Mouse (Mus musculus) intestine, embryonic 15.5 days (tissue): ENCODE measurements around the gene Tmem136. TPM values are rescaled to one million over a fixed set of nuclear protein-coding genes. Genes with fewer than 3 reads are reported as not detected.
"Not testable (repeated sequence)": the region's sequence is repeated elsewhere in the genome, so short reads cannot be mapped to it uniquely, and the experiment has no call there.

Experiments
- ATAC-seq: fragments of 200-750 bp; cut with Nextera tagmentation; 2 replicates; pipeline ENCODE4 v1.8.0; 2017; ENCODE audit warnings: moderate TSS enrichment, moderate library complexity
- H3K27ac ChIP-seq: fragments of 300-500 bp; sonication (generic); 2 replicates; pipeline ENCODE4 v1.5.1; 2015; ENCODE audit warnings: mild to moderate bottlenecking, inconsistent platforms
- H3K27me3 ChIP-seq: fragments of 300-500 bp; sonication (generic); replicated peaks from 2 replicates; pipeline ENCODE4 v1.6.1; 2015; ENCODE audit warnings: inconsistent platforms
- H3K36me3 ChIP-seq: fragments of 300-500 bp; sonication (generic); 2 replicates; pipeline ENCODE4 v1.6.1; 2015; ENCODE audit warnings: inconsistent platforms
- H3K4me1 ChIP-seq: fragments of 300-500 bp; sonication (generic); replicated peaks from 2 replicates; pipeline ENCODE4 v1.6.1; 2015; ENCODE audit warnings: inconsistent platforms
- H3K4me2 ChIP-seq: fragments of 300-500 bp; sonication (generic); replicated peaks from 2 replicates; pipeline ENCODE4 v1.6.1; 2015; ENCODE audit warnings: mild to moderate bottlenecking, inconsistent platforms
- H3K4me3 ChIP-seq: fragments of 300-500 bp; sonication (generic); replicated peaks from 2 replicates; pipeline ENCODE4 v1.5.1; 2015; ENCODE audit warnings: inconsistent platforms
- H3K9ac ChIP-seq: fragments of 300-500 bp; sonication (generic); 2 replicates; pipeline ENCODE4 v1.6.1; 2015; ENCODE audit warnings: inconsistent platforms
- H3K9me3 ChIP-seq: fragments of 300-500 bp; sonication (generic); 2 replicates; pipeline ENCODE4 v1.6.1; 2016; ENCODE audit warnings: inconsistent platforms
- WGBS: fragments of 180-500 bp; shearing (Covaris S2); methylation state at CpG from one replicate; pipeline ENCODE4 v1.1.7; 2015; 5-methylcytosine and 5-hydroxymethylcytosine counted together
- polyA plus RNA-seq: library from polyadenylated mRNA; unstranded; fragments of >200 nt; fragmentation: Nextera tagmentation; extraction: Ambion mirVana; gene quantifications from 2 replicates; pipeline ENCODE4 v1.2.1, GENCODE M21; 2015

Tmem136 gene
- polyA plus RNA-seq, 1 experiment from 2014 or later: 4.4 TPM

DNA sequence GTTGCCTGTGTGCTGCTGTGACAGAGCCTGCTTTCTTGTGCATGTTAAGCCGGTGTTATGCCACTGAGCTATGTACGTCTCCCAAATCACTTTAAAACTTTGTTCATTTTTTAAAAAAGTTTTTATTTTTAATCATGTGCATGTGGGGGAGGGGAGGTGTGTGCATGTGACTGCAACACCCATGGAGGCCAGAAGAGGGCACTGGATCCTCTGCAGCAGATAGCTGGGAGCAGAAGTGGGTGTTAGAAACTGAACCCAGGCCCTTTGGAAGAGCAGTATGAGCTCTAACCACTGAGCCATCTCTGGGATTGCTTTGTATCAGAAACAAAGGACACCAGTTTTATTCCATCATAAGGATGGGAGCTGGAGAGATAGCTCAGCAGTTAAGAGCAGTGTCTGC lies 14.3 kb upstream of the Tmem136 start:
- Histone ChIP-seq H3K4me1 (no peaks in the 10 kb centered on the region), H3K36me3 (no peaks in the 10 kb centered on the region), H3K4me2 (no peak overlapping the region), H3K27ac (no peak overlapping the region), H3K27me3 (no peaks in the 10 kb centered on the region), H3K9ac (no peak overlapping the region), H3K9me3 (no peaks in the 10 kb centered on the region), H3K4me3 (no peak overlapping the region)
- 93% methylated on average over 2 of the region's 2 CpGs for WGBS
- no peak for ATAC-seq

DNA sequence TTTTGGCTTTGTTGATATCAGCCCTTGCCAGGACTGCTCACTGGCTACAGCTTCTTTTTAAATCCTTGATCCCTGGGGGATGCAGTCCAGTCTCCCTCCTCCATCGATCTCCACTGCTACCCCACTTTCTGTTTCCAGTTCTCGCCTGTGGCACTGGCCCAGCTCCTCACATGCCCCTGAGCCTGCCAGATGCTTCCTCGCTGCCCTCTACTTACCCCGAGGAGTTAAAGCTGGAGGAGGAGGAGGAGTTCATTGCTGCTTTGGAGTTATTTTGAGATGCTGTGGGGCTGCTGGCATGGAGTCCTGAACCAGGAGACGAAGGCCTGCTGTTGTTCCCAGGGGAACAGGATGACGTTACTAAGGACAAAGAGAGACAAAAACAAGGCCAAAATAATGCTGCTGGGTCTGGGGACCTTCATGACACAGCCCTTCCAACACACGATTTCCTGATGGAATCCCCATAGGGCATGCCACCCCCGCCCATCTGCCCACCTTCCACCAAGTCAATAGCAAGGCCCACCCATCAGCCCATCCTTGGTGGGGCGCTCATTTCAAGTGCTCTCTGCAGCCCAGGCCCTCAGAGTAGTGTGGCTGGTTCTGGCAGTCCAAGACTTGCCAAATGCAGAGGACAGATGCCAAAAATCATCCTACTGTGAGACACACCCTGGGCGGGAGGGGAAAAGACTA lies 10.9 kb upstream of the Tmem136 start:
- H3K4me3 ChIP-seq: no peak overlapping the region
- no peaks in the 10 kb centered on the region for H3K27me3 ChIP-seq
- no peak overlapping the region for H3K27ac ChIP-seq
- H3K9me3 ChIP-seq: no peaks in the 10 kb centered on the region
- no peak overlapping the region for H3K9ac ChIP-seq
- H3K4me2 ChIP-seq: no peak overlapping the region
- ATAC-seq: no peak
- H3K36me3 ChIP-seq: no peaks in the 10 kb centered on the region
- no peaks in the 10 kb centered on the region for H3K4me1 ChIP-seq
- 72% methylated on average over 10 of the region's 10 CpGs for WGBS

DNA sequence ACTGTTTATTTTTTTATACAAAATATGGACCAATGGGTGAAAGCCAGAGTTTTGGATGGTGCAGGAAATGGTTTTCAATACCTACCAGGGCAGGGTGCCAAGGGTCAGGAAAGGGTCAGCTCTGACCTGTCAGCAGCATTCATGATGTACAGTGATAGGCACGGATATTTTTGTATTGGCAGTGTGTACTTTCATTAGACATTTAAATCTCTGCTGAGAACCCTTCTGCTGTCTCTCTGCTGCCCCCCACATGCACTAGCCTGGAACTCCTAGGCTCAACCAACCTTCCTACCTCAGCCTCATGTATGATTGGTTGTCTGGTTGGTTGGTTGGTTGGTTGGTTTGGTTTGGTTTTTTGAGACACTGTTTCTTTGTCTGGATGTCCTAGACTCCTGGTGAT lies 6.0 kb upstream of the Tmem136 start:
- H3K4me3 ChIP-seq: no peak overlapping the region
- no peaks in the 10 kb centered on the region for H3K4me1 ChIP-seq
- no peaks in the 10 kb centered on the region for H3K27me3 ChIP-seq
- no peak overlapping the region for H3K9ac ChIP-seq
- H3K36me3 ChIP-seq: no peaks in the 10 kb centered on the region
- no peak overlapping the region for H3K27ac ChIP-seq
- ATAC-seq: no peak
- H3K4me2 ChIP-seq: no peak overlapping the region
- WGBS: 58% methylated on average over 1 of the region's 1 CpGs
- H3K9me3 ChIP-seq: no peaks in the 10 kb centered on the region

DNA sequence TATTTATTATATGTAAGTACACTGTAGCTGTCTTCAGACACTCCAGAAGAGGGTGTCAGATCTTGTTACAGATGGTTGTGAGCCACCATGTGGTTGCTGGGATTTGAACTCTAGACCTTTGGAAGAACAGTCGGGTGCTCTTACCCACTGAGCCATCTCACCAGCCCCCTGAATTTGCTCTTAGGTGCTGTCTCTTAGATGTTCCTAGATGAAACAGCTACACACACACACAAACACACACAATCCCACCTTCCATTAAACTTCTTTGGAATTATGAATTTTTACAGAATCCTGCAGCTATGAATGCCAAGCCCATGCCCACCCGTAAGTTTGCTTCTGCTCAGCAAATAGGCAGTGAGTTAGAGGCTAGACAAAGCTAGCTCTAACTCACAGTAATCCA lies 5.6 kb upstream of the Tmem136 start:
- not testable (repeated sequence) for H3K4me3 ChIP-seq

DNA sequence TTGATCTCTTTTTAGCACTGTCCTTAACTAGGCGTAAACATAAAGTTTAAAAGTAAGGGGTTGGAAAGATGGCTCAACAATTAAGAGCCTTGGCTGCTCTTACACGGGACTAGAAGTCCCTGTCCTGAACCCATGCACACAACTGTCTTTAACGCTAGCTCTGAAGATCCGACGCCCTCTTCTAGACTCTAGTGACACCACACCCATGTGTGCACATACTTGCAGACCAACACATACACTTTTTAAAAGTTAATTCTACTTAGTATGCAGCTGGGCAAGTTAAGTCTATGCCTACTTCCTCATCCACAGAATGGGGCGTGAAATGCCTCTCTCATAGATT lies 597 bp upstream of the Tmem136 start:
- Histone ChIP-seq H3K4me2 (no peak overlapping the region), H3K4me3 (no peak overlapping the region), H3K36me3 (no peaks in the 10 kb centered on the region), H3K27me3 (no peaks in the 10 kb centered on the region), H3K4me1 (peaks cover 10% of the 10 kb centered on the region), H3K9ac (no peak overlapping the region), H3K27ac (no peak overlapping the region), H3K9me3 (no peaks in the 10 kb centered on the region)
- ATAC-seq: no peak
- WGBS: 75% methylated on average over 6 of the region's 6 CpGs

More for the DNA sequence above, 5.6 kb upstream of the Tmem136 start:
- 88% methylated on average over 2 of the region's 2 CpGs for WGBS
- not testable (repeated sequence) for H3K27me3 ChIP-seq, H3K4me1 ChIP-seq, ATAC-seq, H3K4me2 ChIP-seq, H3K27ac ChIP-seq, H3K36me3 ChIP-seq, H3K9me3 ChIP-seq, H3K9ac ChIP-seq

DNA sequence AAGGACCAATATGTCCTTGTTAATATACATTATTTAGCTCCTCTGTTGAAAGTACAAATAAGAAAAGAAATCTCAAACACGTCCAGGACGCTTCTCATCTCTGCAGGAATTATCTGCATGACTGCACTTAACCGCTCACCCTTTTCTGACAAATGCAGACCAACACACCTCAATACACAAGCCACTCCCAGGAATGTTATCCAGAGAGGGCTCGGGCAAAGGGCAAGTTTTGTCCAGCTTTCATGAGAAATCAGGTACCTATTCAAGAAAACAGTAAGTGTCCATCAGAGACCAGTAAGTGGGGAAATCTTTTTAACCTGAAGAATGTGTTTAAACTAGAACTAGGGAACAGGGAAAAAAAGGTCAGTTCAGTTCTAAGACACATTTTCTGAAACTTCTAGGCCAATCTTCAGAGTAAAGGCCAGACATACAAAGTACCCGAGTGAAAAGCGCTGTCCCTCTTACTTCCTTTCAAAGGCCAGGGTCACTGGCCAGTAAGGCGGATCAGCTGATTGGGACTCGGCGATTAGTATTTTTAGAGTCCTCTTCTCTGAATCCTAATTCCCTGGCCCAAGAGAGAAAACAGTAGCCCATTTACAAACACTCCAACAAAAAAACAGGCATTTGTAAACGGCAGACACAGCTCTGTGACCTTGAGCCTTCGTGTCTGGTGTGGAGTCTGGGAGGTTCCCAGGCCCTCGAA lies 788 bp downstream of the Tmem136 start:
- H3K4me3 ChIP-seq: peak overlapping the region; percentile 60
- H3K9ac ChIP-seq: peak overlapping the region; percentile 71
- H3K4me1 ChIP-seq: peaks cover 10% of the 10 kb centered on the region
- 0 out of 2 replicates have a peak, but pooled peaks cover 5% of the 10 kb centered on the region for H3K36me3 ChIP-seq
- H3K9me3 ChIP-seq: no peaks in the 10 kb centered on the region
- peak overlapping the region; percentile 91 for H3K4me2 ChIP-seq
- WGBS: 28% methylated on average over 12 of the region's 12 CpGs
- no peaks in the 10 kb centered on the region for H3K27me3 ChIP-seq
- H3K27ac ChIP-seq: no peak overlapping the region
- no peak for ATAC-seq

DNA sequence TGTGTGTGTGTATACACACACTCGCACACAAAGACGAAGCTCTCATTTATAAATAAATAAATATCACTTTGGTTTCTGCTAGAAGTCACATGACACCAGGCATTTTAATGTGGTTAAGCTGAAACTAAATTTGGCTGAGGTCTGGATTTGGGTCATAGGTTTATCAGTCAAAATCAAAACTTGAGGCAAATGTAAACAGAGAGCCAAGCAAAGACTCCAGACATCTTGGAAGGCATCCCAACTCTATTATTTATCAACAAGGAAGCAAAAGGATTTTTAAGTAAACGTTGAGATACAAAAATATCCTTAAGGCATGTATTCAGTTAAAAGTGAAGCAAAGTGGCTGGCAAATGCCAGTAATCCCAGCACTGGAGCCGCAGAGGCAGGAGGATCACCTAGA lies 1.5 kb downstream of the Tmem136 start:
- Histone ChIP-seq H3K9me3 (no peaks in the 10 kb centered on the region), H3K4me3 (no peak overlapping the region), H3K27ac (no peak overlapping the region), H3K9ac (no peak overlapping the region), H3K27me3 (no peaks in the 10 kb centered on the region), H3K4me2 (no peak overlapping the region), H3K36me3 (0 out of 2 replicates have a peak, but pooled peaks cover 6% of the 10 kb centered on the region), H3K4me1 (peaks cover 10% of the 10 kb centered on the region)
- 69% methylated on average over 4 of the region's 4 CpGs for WGBS
- no peak for ATAC-seq

DNA sequence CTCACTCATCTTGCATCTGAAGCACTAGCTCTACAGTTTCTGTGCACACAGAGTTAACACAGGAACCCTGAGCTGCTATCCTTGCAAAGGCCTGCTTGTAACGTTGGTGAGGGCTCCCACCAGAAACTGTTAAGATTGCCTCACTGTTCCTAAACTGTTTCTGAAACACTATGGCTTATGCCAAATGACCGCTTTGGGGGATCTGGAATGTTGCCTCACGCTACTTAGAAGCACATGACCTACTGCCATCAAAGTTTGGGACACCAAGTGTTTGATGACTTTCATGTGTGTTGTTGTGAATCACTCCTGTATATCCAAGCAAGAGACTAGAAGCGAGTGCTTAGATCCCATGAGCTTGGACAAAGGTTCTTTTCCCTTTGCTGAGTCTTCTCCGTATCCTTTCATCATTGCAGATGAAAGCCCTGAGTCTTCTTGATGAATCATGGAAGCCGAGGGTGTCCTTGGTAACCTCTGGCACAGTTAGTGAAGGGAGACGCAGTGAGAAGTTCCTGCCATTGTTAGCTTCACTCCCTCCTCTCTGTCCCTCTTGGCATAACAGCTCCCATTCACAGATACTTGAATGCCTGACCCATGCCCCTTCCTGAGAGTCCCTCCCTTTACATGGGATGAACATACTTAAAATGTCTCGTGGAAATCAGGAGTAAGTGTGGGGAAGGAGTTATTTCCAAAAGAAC lies 5.9 kb downstream of the Tmem136 start:
- H3K36me3 ChIP-seq: 0 out of 2 replicates have a peak, but pooled peaks cover 6% of the 10 kb centered on the region
- no peaks in the 10 kb centered on the region for H3K9me3 ChIP-seq
- H3K4me2 ChIP-seq: no peak overlapping the region
- no peaks in the 10 kb centered on the region for H3K27me3 ChIP-seq
- H3K4me3 ChIP-seq: no peak overlapping the region
- no peak overlapping the region for H3K27ac ChIP-seq
- ATAC-seq: no peak
- H3K9ac ChIP-seq: no peak overlapping the region
- 87% methylated on average over 8 of the region's 8 CpGs for WGBS
- H3K4me1 ChIP-seq: no peaks in the 10 kb centered on the region

DNA sequence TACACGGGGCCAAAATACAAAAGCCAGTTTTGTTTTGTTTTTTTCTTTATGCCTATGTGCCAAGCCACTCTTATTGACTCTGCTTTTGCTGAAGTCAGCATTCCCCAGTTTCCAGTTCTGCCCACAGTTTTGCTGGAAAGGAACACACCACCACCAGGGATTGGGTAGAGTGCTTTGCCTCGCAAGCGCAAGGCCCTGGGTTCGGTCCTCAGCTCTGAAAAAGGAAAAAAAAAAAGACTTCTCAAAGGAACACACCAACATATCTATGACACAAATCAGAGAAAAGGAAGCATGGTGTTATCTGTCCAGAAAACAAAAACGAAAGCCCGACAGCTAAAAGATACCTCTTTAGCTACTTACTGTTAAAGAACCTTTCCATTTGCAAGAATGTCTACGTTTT lies 7.2 kb downstream of the Tmem136 start:
- Histone ChIP-seq H3K4me3 (no peak overlapping the region), H3K4me2 (no peak overlapping the region), H3K36me3 (0 out of 2 replicates have a peak, but pooled peaks cover 6% of the 10 kb centered on the region), H3K4me1 (no peaks in the 10 kb centered on the region), H3K27me3 (no peaks in the 10 kb centered on the region), H3K9ac (no peak overlapping the region), H3K27ac (no peak overlapping the region), H3K9me3 (no peaks in the 10 kb centered on the region)
- 89% methylated on average over 7 of the region's 7 CpGs for WGBS
- ATAC-seq: no peak

DNA sequence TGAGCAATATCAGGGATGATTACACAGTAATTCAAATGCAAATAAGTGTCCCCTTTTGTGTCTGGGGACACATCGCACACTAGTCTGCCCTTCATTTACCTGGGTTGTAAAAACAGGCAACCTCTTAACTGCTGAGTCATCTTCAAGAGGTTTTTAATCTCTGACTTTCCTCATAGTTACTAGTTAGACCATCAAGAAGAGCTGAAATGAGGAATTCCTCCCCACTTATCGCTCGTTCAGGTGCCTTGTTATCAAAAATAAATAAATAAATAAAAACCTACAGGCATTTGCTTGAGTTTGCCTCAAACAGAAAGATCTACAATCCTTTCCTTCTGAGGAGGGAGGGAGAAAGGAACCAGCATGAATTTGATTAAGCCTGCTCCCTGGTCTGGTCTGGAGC lies 7.6 kb downstream of the Tmem136 start:
- Histone ChIP-seq H3K4me3 (no peak overlapping the region), H3K27ac (no peak overlapping the region), H3K4me2 (no peak overlapping the region), H3K9me3 (no peaks in the 10 kb centered on the region), H3K9ac (no peak overlapping the region), H3K4me1 (peaks cover 3% of the 10 kb centered on the region; the same call in 1 of the 2 replicates), H3K27me3 (no peaks in the 10 kb centered on the region), H3K36me3 (0 out of 2 replicates have a peak, but pooled peaks cover 6% of the 10 kb centered on the region)
- ATAC-seq: no peak
- WGBS: 82% methylated on average over 3 of the region's 3 CpGs

DNA sequence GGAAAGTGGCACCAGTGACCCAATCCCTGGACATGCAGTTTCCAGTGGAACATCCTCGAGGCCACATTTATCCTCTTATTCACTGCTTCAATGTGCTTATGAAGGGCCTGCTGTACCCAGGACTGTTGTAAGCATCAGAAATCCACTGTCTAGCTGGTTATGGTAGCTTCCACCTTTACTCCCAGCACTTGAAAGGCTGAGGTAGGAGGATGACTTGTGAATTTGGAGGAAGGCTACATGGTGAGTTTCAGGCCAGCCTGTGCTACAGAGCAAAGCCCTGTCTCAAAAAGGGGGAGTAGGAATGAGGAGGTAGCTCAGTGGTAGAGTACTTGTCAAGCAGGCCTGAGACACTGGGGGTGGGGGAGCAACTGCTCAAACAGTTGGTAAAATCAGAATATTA lies 8.3 kb downstream of the Tmem136 start:
- Histone ChIP-seq H3K27me3 (no peaks in the 10 kb centered on the region), H3K4me3 (no peak overlapping the region), H3K27ac (no peak overlapping the region), H3K9ac (no peak overlapping the region), H3K4me1 (peaks cover 8% of the 10 kb centered on the region), H3K36me3 (0 out of 2 replicates have a peak, but pooled peaks cover 6% of the 10 kb centered on the region), H3K4me2 (no peak overlapping the region), H3K9me3 (no peaks in the 10 kb centered on the region)
- WGBS: 77% methylated on average over 1 of the region's 1 CpGs
- no peak for ATAC-seq

DNA sequence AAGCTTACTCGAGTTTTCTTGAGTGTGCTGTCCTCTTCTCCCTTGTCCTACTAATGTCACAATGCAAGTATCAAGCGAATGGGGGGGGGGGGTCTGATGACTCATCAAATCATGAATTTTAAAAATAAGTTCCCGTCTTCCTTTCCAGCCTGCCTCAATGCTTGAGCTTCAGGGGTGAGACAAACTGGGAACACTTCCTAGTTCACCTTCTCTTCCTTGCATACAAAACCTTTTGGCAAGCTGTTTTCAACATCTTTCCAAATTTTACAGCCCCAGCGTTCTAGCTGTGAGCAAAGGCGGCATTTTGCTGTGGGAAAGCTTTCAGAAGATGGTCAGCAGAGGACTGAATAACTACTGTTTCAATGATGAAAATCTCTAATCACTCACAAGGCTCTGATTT lies 8.8 kb downstream of the Tmem136 start:
- H3K9ac ChIP-seq: no peak overlapping the region
- 56% methylated on average over 5 of the region's 5 CpGs for WGBS
- no peak overlapping the region for H3K4me3 ChIP-seq
- no peak overlapping the region for H3K27ac ChIP-seq
- H3K36me3 ChIP-seq: 0 out of 2 replicates have a peak, but pooled peaks cover 6% of the 10 kb centered on the region
- no peak for ATAC-seq
- H3K4me2 ChIP-seq: peak overlapping the region; percentile 79; the same call in 1 of the 2 replicates
- peaks cover 13% of the 10 kb centered on the region for H3K4me1 ChIP-seq
- no peaks in the 10 kb centered on the region for H3K27me3 ChIP-seq
- no peaks in the 10 kb centered on the region for H3K9me3 ChIP-seq
